Mouse (Mus musculus): ENCODE measurements at regions not wholly inside any gene's neighbourhood (a gene's known extent, or its start where the extent isn't known, plus 50 kb on each side); places are given as distances from the start of the nearest gene placed in this dataset.
A peak's percentile ranks its signal among the peaks of the same experiment; 100 is the strongest.

GRCm38 (mm10) chr8:10931266-10931665 is 77.0 kb downstream of the Irs2 start:
- H3K4me3 ChIP-seq (ENCODE audit: insufficient read depth, low read depth, low read length): no peak overlapping the region
- H3K27ac ChIP-seq (replicated peaks; ENCODE audit: low read depth, low read length): no peak overlapping the region
- H3K4me1 ChIP-seq (ENCODE audit: control insufficient read depth, insufficient read depth, insufficient read length, low read length): peaks cover 17% of the 10 kb centered on the region

- peak overlapping the region; percentile 44 for H3K27ac ChIP-seq (replicated peaks; ENCODE audit: low read depth, low read length)
- no peak overlapping the region for H3K4me3 ChIP-seq (ENCODE audit: insufficient read depth, low read depth, low read length)
Observed at GRCm38 (mm10) chr8:10928836-10929235, 79.4 kb downstream of the Irs2 start.

GRCm38 (mm10) chr8:10928342-10928794 is 79.9 kb downstream of the Irs2 start:
- H3K27ac ChIP-seq (replicated peaks; ENCODE audit: low read depth, low read length): peak overlapping the region; percentile 83
- peaks cover 18% of the 10 kb centered on the region for H3K4me1 ChIP-seq (ENCODE audit: control insufficient read depth, insufficient read depth, insufficient read length, low read length)

More at GRCm38 (mm10) chr8:10928836-10929235, 79.4 kb downstream of the Irs2 start:
- peaks cover 18% of the 10 kb centered on the region for H3K4me1 ChIP-seq (ENCODE audit: control insufficient read depth, insufficient read depth, insufficient read length, low read length)

GRCm38 (mm10) chr8:10927187-10927586 is 81.1 kb downstream of the Irs2 start:
- no peak overlapping the region for H3K4me3 ChIP-seq (ENCODE audit: insufficient read depth, low read depth, low read length)
- peaks cover 18% of the 10 kb centered on the region for H3K4me1 ChIP-seq (ENCODE audit: control insufficient read depth, insufficient read depth, insufficient read length, low read length)
- peak overlapping the region; percentile 83 for H3K27ac ChIP-seq (replicated peaks; ENCODE audit: low read depth, low read length)

More at GRCm38 (mm10) chr8:10928342-10928794, 79.9 kb downstream of the Irs2 start:
- no peak overlapping the region for H3K4me3 ChIP-seq (ENCODE audit: insufficient read depth, low read depth, low read length)

GRCm38 (mm10) chr8:10926518-10926915 is 81.7 kb downstream of the Irs2 start:
- Histone ChIP-seq H3K27ac (replicated peaks; ENCODE audit: low read depth, low read length) (peak overlapping the region; percentile 81), H3K4me1 (ENCODE audit: control insufficient read depth, insufficient read depth, insufficient read length, low read length) (peaks cover 18% of the 10 kb centered on the region), H3K4me3 (ENCODE audit: insufficient read depth, low read depth, low read length) (no peak overlapping the region)

- Histone ChIP-seq H3K4me1 (ENCODE audit: control insufficient read depth, insufficient read depth, insufficient read length, low read length) (peaks cover 18% of the 10 kb centered on the region), H3K27ac (replicated peaks; ENCODE audit: low read depth, low read length) (peak overlapping the region; percentile 73)
Observed at GRCm38 (mm10) chr8:10925582-10926517, 82.4 kb downstream of the Irs2 start.

GRCm38 (mm10) chr8:10924526-10925199 is 83.6 kb downstream of the Irs2 start:
- Histone ChIP-seq H3K27ac (replicated peaks; ENCODE audit: low read depth, low read length) (peak overlapping the region; percentile 28; the same call in 1 of the 2 replicates), H3K4me3 (ENCODE audit: insufficient read depth, low read depth, low read length) (no peak overlapping the region), H3K4me1 (ENCODE audit: control insufficient read depth, insufficient read depth, insufficient read length, low read length) (peaks cover 18% of the 10 kb centered on the region)

More at GRCm38 (mm10) chr8:10925582-10926517, 82.4 kb downstream of the Irs2 start:
- H3K4me3 ChIP-seq (ENCODE audit: insufficient read depth, low read depth, low read length): no peak overlapping the region

GRCm38 (mm10) chr8:10924001-10924490 is 84.2 kb downstream of the Irs2 start:
- Histone ChIP-seq H3K4me1 (ENCODE audit: control insufficient read depth, insufficient read depth, insufficient read length, low read length) (peaks cover 18% of the 10 kb centered on the region), H3K27ac (replicated peaks; ENCODE audit: low read depth, low read length) (no peak overlapping the region), H3K4me3 (ENCODE audit: insufficient read depth, low read depth, low read length) (no peak overlapping the region)

GRCm38 (mm10) chr8:10923071-10924000 is 84.9 kb downstream of the Irs2 start:
- H3K4me3 ChIP-seq (ENCODE audit: insufficient read depth, low read depth, low read length): no peak overlapping the region
- H3K4me1 ChIP-seq (ENCODE audit: control insufficient read depth, insufficient read depth, insufficient read length, low read length): peaks cover 18% of the 10 kb centered on the region
- no peak overlapping the region for H3K27ac ChIP-seq (replicated peaks; ENCODE audit: low read depth, low read length)

- no peak overlapping the region for H3K27ac ChIP-seq (replicated peaks; ENCODE audit: low read depth, low read length)
- H3K4me1 ChIP-seq (ENCODE audit: control insufficient read depth, insufficient read depth, insufficient read length, low read length): peaks cover 11% of the 10 kb centered on the region; the same call in 1 of the 2 replicates
- H3K4me3 ChIP-seq (ENCODE audit: insufficient read depth, low read depth, low read length): no peak overlapping the region
Observed at GRCm38 (mm10) chr8:10922209-10923030, 85.8 kb downstream of the Irs2 start.

- peaks cover 9% of the 10 kb centered on the region; the same call in 1 of the 2 replicates for H3K4me1 ChIP-seq (ENCODE audit: control insufficient read depth, insufficient read depth, insufficient read length, low read length)
- no peak overlapping the region for H3K4me3 ChIP-seq (ENCODE audit: insufficient read depth, low read depth, low read length)
- H3K27ac ChIP-seq (replicated peaks; ENCODE audit: low read depth, low read length): no peak overlapping the region
Observed at GRCm38 (mm10) chr8:10921439-10922191, 86.6 kb downstream of the Irs2 start.

- Histone ChIP-seq H3K4me3 (ENCODE audit: insufficient read depth, low read depth, low read length) (no peak overlapping the region), H3K27ac (replicated peaks; ENCODE audit: low read depth, low read length) (no peak overlapping the region), H3K4me1 (ENCODE audit: control insufficient read depth, insufficient read depth, insufficient read length, low read length) (peaks cover 6% of the 10 kb centered on the region; the same call in 1 of the 2 replicates)
Observed at GRCm38 (mm10) chr8:10919620-10920019, 88.6 kb downstream of the Irs2 start.

GRCm38 (mm10) chr8:10918403-10919035 is 89.7 kb downstream of the Irs2 start:
- 0 out of 2 replicates have a peak, but pooled peaks cover 3% of the 10 kb centered on the region for H3K4me1 ChIP-seq (ENCODE audit: control insufficient read depth, insufficient read depth, insufficient read length, low read length)
- H3K4me3 ChIP-seq (ENCODE audit: insufficient read depth, low read depth, low read length): no peak overlapping the region
- no peak overlapping the region for H3K27ac ChIP-seq (replicated peaks; ENCODE audit: low read depth, low read length)
